Mouse (Mus musculus) kidney, adult 9 months (tissue): ENCODE data around the gene Plin2.

Source experiments
- DNase-seq: peaks from one replicate; pipeline ENCODE4 v3.0.0; 2022

Gene Plin2

GRCm38 (mm10) chr4:86669780-86670201 is at the start of gene Plin2:
Gene Plin2, minus strand, starts transcription at chr4:86670060.
- peak; percentile 90 for DNase-seq

GRCm38 (mm10) chr4:86718878-86719577 is 49.2 kb upstream of the Plin2 start:
- no peak for DNase-seq

GRCm38 (mm10) chr4:86717176-86717575 is 47.3 kb upstream of the Plin2 start:
- DNase-seq, result peak; percentile 17

- DNase-seq, result no peak
Observed at GRCm38 (mm10) chr4:86715341-86715740, 45.5 kb upstream of the Plin2 start.

GRCm38 (mm10) chr4:86713518-86713917 is 43.7 kb upstream of the Plin2 start:
- DNase-seq, result no peak

GRCm38 (mm10) chr4:86712751-86713195 is 42.9 kb upstream of the Plin2 start:
- DNase-seq, result no peak

- no peak for DNase-seq
Observed at GRCm38 (mm10) chr4:86710666-86711215, 40.9 kb upstream of the Plin2 start.

- no peak for DNase-seq
Observed at GRCm38 (mm10) chr4:86710034-86710650, 40.3 kb upstream of the Plin2 start.

- no peak for DNase-seq
Observed at GRCm38 (mm10) chr4:86708801-86709200, 38.9 kb upstream of the Plin2 start.

GRCm38 (mm10) chr4:86699161-86699865 is 29.5 kb upstream of the Plin2 start:
- peak; percentile 36 for DNase-seq

GRCm38 (mm10) chr4:86696890-86697289 is 27.0 kb upstream of the Plin2 start:
- peak; percentile 54 for DNase-seq

- peak; percentile 71 for DNase-seq
Observed at GRCm38 (mm10) chr4:86695081-86695480, 25.2 kb upstream of the Plin2 start.

- no peak for DNase-seq
Observed at GRCm38 (mm10) chr4:86692931-86693330, 23.1 kb upstream of the Plin2 start.

GRCm38 (mm10) chr4:86691290-86691689 is 21.4 kb upstream of the Plin2 start:
- no peak for DNase-seq

GRCm38 (mm10) chr4:86690768-86691167 is 20.9 kb upstream of the Plin2 start:
- no peak for DNase-seq

- DNase-seq, result peak; percentile 84
Observed at GRCm38 (mm10) chr4:86690194-86690593, 20.3 kb upstream of the Plin2 start.

- DNase-seq, result peak; percentile 37
Observed at GRCm38 (mm10) chr4:86689056-86689735, 19.3 kb upstream of the Plin2 start.

GRCm38 (mm10) chr4:86686564-86686963 is 16.7 kb upstream of the Plin2 start:
- no peak for DNase-seq

- no peak for DNase-seq
Observed at GRCm38 (mm10) chr4:86686009-86686366, 16.1 kb upstream of the Plin2 start.

GRCm38 (mm10) chr4:86685231-86686008 is 15.6 kb upstream of the Plin2 start:
- DNase-seq, result no peak

GRCm38 (mm10) chr4:86684806-86685205 is 14.9 kb upstream of the Plin2 start:
- DNase-seq, result no peak

- no peak for DNase-seq
Observed at GRCm38 (mm10) chr4:86683746-86684145, 13.9 kb upstream of the Plin2 start.
